In genomic region chr9:29597665-29598064, GRCm38 (mm10) we compare ENCODE assay signal across 18 mouse cellular contexts.
DNase-seq lines count a peak whose midpoint lies in the region; ATAC-seq and TF ChIP-seq lines count a peak whose summit lies in the region.
"Had no signal": no experiment of that assay in that cellular context is flagged by ENCODE, and none has a peak within 500 bp of the region (broad histone marks: within the 10 kb centered on the region; RNA-seq: fewer than 3 reads in every experiment).

No protein-coding gene starts in this region.

- H3K4me3 ChIP-seq in heart, embryonic 12.5 days: no peak overlapping the region
- no peak overlapping the region for H3K4me3 ChIP-seq in stomach, embryonic 14.5 days (ENCODE audit: low read depth, low read length)
- H3K4me3 ChIP-seq in stomach, postnatal 0 days (ENCODE audit: low read depth, low read length): no peak overlapping the region
- H3K4me3 ChIP-seq: layer of hippocampus, adult 2 months; midbrain, embryonic 12.5 days; myocyte had no signal

- no peak for ATAC-seq in cerebellum, adult (ENCODE audit: insufficient number of reproducible peaks, low FRiP score, low TSS enrichment)
- ATAC-seq in heart, embryonic 12.5 days (ENCODE audit: insufficient number of reproducible peaks, low FRiP score): no peak
- ATAC-seq in stomach, embryonic 14.5 days (ENCODE audit: insufficient number of reproducible peaks, insufficient read depth, low FRiP score, low read depth): peak; percentile 63; the same call in 1 of the 2 replicates
- ATAC-seq in stomach, postnatal 0 days (ENCODE audit: low FRiP score, low TSS enrichment): no peak
- ATAC-seq: CD4-positive, CD25-positive, alpha-beta regulatory T cell, adult 4 months; intestine, postnatal 0 days had no signal

- no peak overlapping the region for H3K9ac ChIP-seq in heart, embryonic 12.5 days
- H3K9ac ChIP-seq in stomach, embryonic 14.5 days (replicated peaks; ENCODE audit: low read depth, low read length): no peak overlapping the region
- H3K9ac ChIP-seq in stomach, postnatal 0 days (ENCODE audit: low read length): no peak overlapping the region
- H3K9ac ChIP-seq: midbrain, embryonic 12.5 days had no signal

- TF ChIP-seq EP300 in stomach, postnatal 0 days (optimal IDR thresholded peaks at IDR 0.05): no peak

- H3K27ac ChIP-seq in heart, embryonic 12.5 days (ENCODE audit: poor library complexity, severe bottlenecking): no peak overlapping the region
- no peak overlapping the region for H3K27ac ChIP-seq in stomach, embryonic 14.5 days (ENCODE audit: low read length)
- H3K27ac ChIP-seq in stomach, postnatal 0 days (replicated peaks): no peak overlapping the region
- H3K27ac ChIP-seq: layer of hippocampus, adult 2 months; midbrain, embryonic 12.5 days had no signal

- H3K9me3 ChIP-seq in heart, embryonic 12.5 days (replicated peaks): no peaks in the 10 kb centered on the region
- H3K9me3 ChIP-seq in stomach, embryonic 14.5 days (ENCODE audit: control insufficient read depth, low read depth, low read length): no peaks in the 10 kb centered on the region
- no peaks in the 10 kb centered on the region for H3K9me3 ChIP-seq in stomach, postnatal 0 days (ENCODE audit: control insufficient read depth, low read length)
- H3K9me3 ChIP-seq: midbrain, embryonic 12.5 days had no signal

- no peaks in the 10 kb centered on the region for H3K36me3 ChIP-seq in heart, embryonic 12.5 days
- H3K36me3 ChIP-seq in stomach, embryonic 14.5 days (ENCODE audit: control insufficient read depth, insufficient read depth, low read length): no peaks in the 10 kb centered on the region
- no peaks in the 10 kb centered on the region for H3K36me3 ChIP-seq in stomach, postnatal 0 days (ENCODE audit: control insufficient read depth, insufficient read depth, low read length)
- H3K36me3 ChIP-seq: G1E; midbrain, embryonic 12.5 days had no signal

- TF ChIP-seq CTCF in stomach, postnatal 0 days (IDR thresholded peaks at IDR 0.05; ENCODE audit: low read depth): no peak

- WGBS in heart, embryonic 12.5 days: 24% methylated on average over 4 of the region's 4 CpGs
- 25% methylated on average over 4 of the region's 4 CpGs for WGBS in stomach, embryonic 14.5 days
- 32% methylated on average over 4 of the region's 4 CpGs for WGBS in stomach, postnatal 0 days

- no peak overlapping the region for H3K4me2 ChIP-seq in heart, embryonic 12.5 days
- no peak overlapping the region for H3K4me2 ChIP-seq in stomach, embryonic 14.5 days (replicated peaks; ENCODE audit: low read depth, low read length)
- H3K4me2 ChIP-seq in stomach, postnatal 0 days (replicated peaks; ENCODE audit: low read depth): no peak overlapping the region
- H3K4me2 ChIP-seq: midbrain, embryonic 12.5 days had no signal

- intact Hi-C loops in left cerebral cortex, postnatal 25 days (cut with DNase I): no loop called here
- intact Hi-C loops in left cerebral cortex, postnatal 36 days (cut with DNase I): loop anchor here (1.0 kb wide), 1 partner anchor 46 kb away; no protein-coding TSS in a partner anchor

- no peaks in the 10 kb centered on the region for H3K27me3 ChIP-seq in heart, embryonic 12.5 days (replicated peaks)
- no peaks in the 10 kb centered on the region for H3K27me3 ChIP-seq in stomach, embryonic 14.5 days (ENCODE audit: control insufficient read depth, insufficient read depth, low read length)
- H3K27me3 ChIP-seq in stomach, postnatal 0 days (ENCODE audit: control insufficient read depth, insufficient read depth, low read length): no peaks in the 10 kb centered on the region
- H3K27me3 ChIP-seq: midbrain, embryonic 12.5 days had no signal

- 0 out of 2 replicates have a peak, but pooled peaks cover 8% of the 10 kb centered on the region for H3K4me1 ChIP-seq in heart, embryonic 12.5 days (replicated peaks)
- no peaks in the 10 kb centered on the region for H3K4me1 ChIP-seq in stomach, embryonic 14.5 days (ENCODE audit: control insufficient read depth, insufficient read depth, low read length)
- H3K4me1 ChIP-seq in stomach, postnatal 0 days (replicated peaks; ENCODE audit: control insufficient read depth, insufficient read depth): no peaks in the 10 kb centered on the region
- H3K4me1 ChIP-seq: midbrain, embryonic 12.5 days had no signal

- peak; percentile 25 for DNase-seq in cerebellum, adult 11-12 months
- peak; percentile 27 for DNase-seq in heart, adult 11 months
- DNase-seq in left cerebral cortex, postnatal 25 days (ENCODE audit: low spot score in 2 of 2): peak; percentile 32 to 71
- DNase-seq in left cerebral cortex, postnatal 36 days (ENCODE audit: low spot score in 2 of 2): no peak
- DNase-seq in stomach, postnatal 0 days (ENCODE audit: low spot score): no peak
- DNase-seq: kidney, postnatal 10 days; lung, adult 18-20 months; lung, postnatal 4 days; thymus, postnatal 4 days had no signal

Comparison
In these comparisons a context has a peak if more than half of its experiments do, and no peak if none do; other contexts are left out.
1. DNase-seq: peak in cerebellum, adult 11-12 months (single experiment), heart, adult 11 months (single experiment) and left cerebral cortex, postnatal 25 days (2 of 2); none in left cerebral cortex, postnatal 36 days (0 of 2) and stomach, postnatal 0 days (single experiment).